Mouse (Mus musculus): Measurements from ENCODE around the gene Mapre3.

The Mapre3 gene

GRCm38 (mm10) chr5:30824124-30824988 lies 9.9 kb downstream of the Mapre3 start:
- no peak for DNase-seq (ENCODE audit: low spot score)

- no peak for DNase-seq (ENCODE audit: low spot score)
These were observed 10.7 kb downstream of the Mapre3 start for GRCm38 (mm10) chr5:30825166-30825565.

GRCm38 (mm10) chr5:30825821-30826220 lies 11.4 kb downstream of the Mapre3 start:
- DNase-seq (ENCODE audit: low spot score): no peak

- DNase-seq (ENCODE audit: low spot score): no peak
These were observed 19.0 kb downstream of the Mapre3 start for GRCm38 (mm10) chr5:30833416-30833815.

- no peak for DNase-seq (ENCODE audit: low spot score)
These were observed 25.3 kb downstream of the Mapre3 start for GRCm38 (mm10) chr5:30839731-30840130.

GRCm38 (mm10) chr5:30841896-30842295 lies 27.5 kb downstream of the Mapre3 start:
- DNase-seq (ENCODE audit: low spot score): no peak

- no peak for DNase-seq (ENCODE audit: low spot score)
These were observed 35.6 kb downstream of the Mapre3 start for GRCm38 (mm10) chr5:30849891-30850555.

GRCm38 (mm10) chr5:30850556-30850925 lies 36.1 kb downstream of the Mapre3 start:
- no peak for DNase-seq (ENCODE audit: low spot score)

- DNase-seq (ENCODE audit: low spot score): no peak
These were observed 39.1 kb downstream of the Mapre3 start for GRCm38 (mm10) chr5:30853522-30853921.

- DNase-seq (ENCODE audit: low spot score): no peak
These were observed 41.2 kb downstream of the Mapre3 start for GRCm38 (mm10) chr5:30855674-30856073.

- no peak for DNase-seq (ENCODE audit: low spot score)
These were observed 41.7 kb downstream of the Mapre3 start for GRCm38 (mm10) chr5:30856124-30856523.

- DNase-seq (ENCODE audit: low spot score): no peak
These were observed 49.4 kb downstream of the Mapre3 start for GRCm38 (mm10) chr5:30863852-30864251.

- no peak for DNase-seq (ENCODE audit: low spot score)
These were observed 49.9 kb downstream of the Mapre3 start for GRCm38 (mm10) chr5:30864322-30864721.

- DNase-seq (ENCODE audit: low spot score): no peak
These were observed 52.4 kb downstream of the Mapre3 start for GRCm38 (mm10) chr5:30866871-30867270.

GRCm38 (mm10) chr5:30867712-30868111 lies 53.3 kb downstream of the Mapre3 start, which contains the start of gene Tmem214:
Gene Tmem214 (plus strand): TSS chr5:30868012.
- DNase-seq (ENCODE audit: low spot score): no peak

GRCm38 (mm10) chr5:30868981-30869380 lies 54.5 kb downstream of the Mapre3 start:
- DNase-seq (ENCODE audit: low spot score): no peak

GRCm38 (mm10) chr5:30869405-30870130 lies 55.1 kb downstream of the Mapre3 start:
- DNase-seq (ENCODE audit: low spot score): peak; percentile 95

- DNase-seq (ENCODE audit: low spot score): no peak
These were observed 55.6 kb downstream of the Mapre3 start for GRCm38 (mm10) chr5:30870131-30870406.

- DNase-seq (ENCODE audit: low spot score): no peak
These were observed 58.1 kb downstream of the Mapre3 start for GRCm38 (mm10) chr5:30872574-30872973.

- no peak for DNase-seq (ENCODE audit: low spot score)
These were observed 59.9 kb downstream of the Mapre3 start for GRCm38 (mm10) chr5:30874365-30874764.

- no peak for DNase-seq (ENCODE audit: low spot score)
These were observed 64.2 kb downstream of the Mapre3 start for GRCm38 (mm10) chr5:30878616-30879015.

GRCm38 (mm10) chr5:30879347-30879943 lies 65.0 kb downstream of the Mapre3 start:
- DNase-seq (ENCODE audit: low spot score): no peak

Data from testis, postnatal 10 days (tissue).